Mouse (Mus musculus): Measurements from ENCODE around the gene Itprid2.

Gene Itprid2

DNA sequence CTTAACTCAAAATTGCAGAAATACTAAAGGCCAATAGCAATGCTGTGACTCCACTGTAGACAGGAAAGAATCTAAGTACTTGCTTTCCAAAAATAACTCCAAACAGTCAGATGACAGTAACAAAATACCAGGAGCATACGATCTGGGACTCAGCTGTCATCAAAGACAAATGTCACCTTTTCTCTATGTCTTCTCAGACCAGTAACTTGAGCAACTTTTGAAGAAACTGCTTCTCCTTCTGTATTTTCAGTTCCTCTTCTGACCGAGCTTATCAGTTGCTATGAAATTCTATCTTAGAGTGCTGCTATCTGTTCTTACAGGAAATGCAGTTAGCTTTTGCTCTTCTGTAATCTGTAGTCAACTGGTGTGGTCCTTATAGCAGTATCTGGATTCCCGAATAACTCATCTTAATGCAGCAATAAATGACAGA is 78.5 kb downstream of the Itprid2 start:
- DNase-seq (ENCODE audit: low read depth, low spot score), result no peak

DNA sequence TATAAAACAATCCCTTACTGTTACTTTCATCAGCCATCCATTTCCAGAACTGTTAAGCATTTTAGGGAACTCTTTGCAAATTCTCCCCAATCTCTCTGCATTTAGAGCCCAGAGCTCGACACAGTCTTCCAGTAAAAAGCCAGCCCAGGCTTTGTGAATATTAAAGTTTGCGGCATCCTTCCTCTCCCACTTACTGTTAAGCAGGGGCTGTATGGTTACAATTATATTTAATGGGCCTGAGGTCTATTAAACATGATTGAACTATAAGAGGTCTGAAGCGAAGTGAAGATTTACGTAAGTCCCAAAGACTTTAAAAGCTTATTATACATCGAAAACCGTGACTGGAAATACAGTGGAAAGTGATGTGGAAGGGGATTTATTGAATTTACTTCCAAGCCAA is 79.6 kb downstream of the Itprid2 start:
- no peak for DNase-seq (ENCODE audit: low read depth, low spot score)

DNA sequence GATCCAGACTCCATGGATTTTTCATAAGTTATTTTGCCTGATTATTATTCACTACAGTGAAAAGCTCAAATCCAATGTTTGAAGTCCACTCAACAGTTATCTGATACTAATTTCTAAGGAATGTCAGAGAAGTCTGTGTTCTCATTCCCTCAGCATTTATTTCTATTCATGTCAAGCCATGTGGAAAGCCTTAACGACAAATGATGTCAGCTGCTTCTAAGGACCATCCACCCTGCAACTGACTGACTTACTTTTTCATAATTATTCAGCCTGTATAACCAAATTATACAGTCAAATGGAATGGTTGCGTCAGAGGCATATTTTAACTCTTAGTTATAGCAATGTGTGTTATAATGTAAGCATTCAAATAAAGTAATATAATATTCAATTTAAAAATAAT is 80.8 kb downstream of the Itprid2 start:
- DNase-seq (ENCODE audit: low read depth, low spot score), result no peak

DNA sequence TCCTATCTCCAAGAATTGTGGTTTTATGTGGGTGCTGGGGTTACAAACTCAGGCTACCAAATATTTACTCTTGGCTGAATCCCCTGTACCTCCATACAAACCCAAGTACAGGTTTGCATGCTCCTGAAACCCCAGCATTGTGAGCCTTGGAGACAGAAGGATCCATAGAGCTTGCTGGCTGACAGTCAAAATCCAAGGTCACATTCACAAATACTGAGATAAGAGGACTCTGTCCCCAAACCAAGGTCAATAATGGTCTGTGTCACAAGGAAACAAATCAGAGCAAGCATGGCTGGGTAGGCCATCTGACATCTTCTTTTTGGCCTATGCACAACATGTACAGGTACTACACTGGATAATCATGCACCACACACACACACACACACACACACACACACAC is 82.7 kb downstream of the Itprid2 start:
- DNase-seq (ENCODE audit: low read depth, low spot score), result no peak

DNA sequence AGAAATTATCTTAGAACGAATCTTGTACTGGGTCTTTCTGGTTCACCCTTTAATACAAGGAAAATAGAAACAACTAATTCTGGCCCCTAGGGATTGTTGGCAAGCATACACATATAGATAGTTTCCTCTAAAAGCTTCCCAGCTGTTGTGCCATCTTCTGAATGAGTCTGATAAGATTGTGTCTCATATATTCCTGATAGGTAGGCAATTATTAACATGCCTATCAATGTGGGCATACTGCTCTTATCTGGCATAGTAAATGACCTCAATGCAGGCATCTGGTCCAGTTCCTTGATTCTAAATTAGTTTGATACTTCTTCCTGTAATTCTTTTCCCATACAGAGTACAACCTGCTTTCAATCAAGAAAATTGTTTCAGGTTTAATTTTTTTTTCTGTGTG is 87.3 kb downstream of the Itprid2 start:
- DNase-seq (ENCODE audit: low read depth, low spot score), result no peak
